Mouse (Mus musculus): ENCODE data around the gene Gfy. TPM values are rescaled to one million over a fixed set of nuclear protein-coding genes. Genes with fewer than 3 reads are reported as not detected.

Gfy gene
- polyA plus RNA-seq, 1 experiment = not detected

DNA sequence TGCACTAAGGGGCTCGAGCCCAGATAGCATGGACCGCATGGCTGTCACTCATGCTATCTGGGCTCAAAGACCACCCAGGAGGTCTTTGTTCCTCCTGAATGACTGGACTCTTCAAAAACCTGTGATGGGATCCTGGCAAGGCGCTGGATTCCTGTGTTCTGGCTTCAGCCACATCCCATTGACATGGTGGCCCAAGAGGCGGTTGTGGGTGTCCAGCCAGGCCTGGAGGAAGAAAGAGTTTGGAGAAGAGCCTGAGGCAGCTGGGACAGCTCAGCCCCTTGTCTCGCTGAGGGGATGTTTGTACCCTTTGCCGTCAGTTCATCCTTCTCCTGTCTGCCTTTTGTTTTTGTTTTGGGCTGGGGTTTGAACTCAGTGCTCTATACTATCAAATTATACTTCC, 29.8 kb downstream of the Gfy start:
- peak overlapping the region; percentile 5 for H3K27ac ChIP-seq (ENCODE audit: insufficient read depth, low read depth, low read length)
- DNase-seq = peak; percentile 38
- WGBS = 73% methylated on average over 6 of the region's 6 CpGs
- no peaks in the 10 kb centered on the region for H3K27me3 ChIP-seq (replicated peaks; ENCODE audit: control insufficient read depth, insufficient read depth, low read length)
- H3K4me3 ChIP-seq (ENCODE audit: insufficient read depth, low read depth, low read length) = no peak overlapping the region
- H3K36me3 ChIP-seq (ENCODE audit: control insufficient read depth, insufficient read depth, low read length) = no peaks in the 10 kb centered on the region; the same call in 1 of the 2 replicates
- H3K4me1 ChIP-seq (ENCODE audit: control insufficient read depth, insufficient read depth, low read length) = peaks cover 15% of the 10 kb centered on the region; the same call in 1 of the 2 replicates
- TF ChIP-seq CTCF (conservative IDR thresholded peaks at IDR 0.05; ENCODE audit: insufficient read depth, insufficient read length, low read depth, low read length) (no peak), POLR2A (IDR thresholded peaks at IDR 0.05; ENCODE audit: low read depth, low read length) (no peak)

DNA sequence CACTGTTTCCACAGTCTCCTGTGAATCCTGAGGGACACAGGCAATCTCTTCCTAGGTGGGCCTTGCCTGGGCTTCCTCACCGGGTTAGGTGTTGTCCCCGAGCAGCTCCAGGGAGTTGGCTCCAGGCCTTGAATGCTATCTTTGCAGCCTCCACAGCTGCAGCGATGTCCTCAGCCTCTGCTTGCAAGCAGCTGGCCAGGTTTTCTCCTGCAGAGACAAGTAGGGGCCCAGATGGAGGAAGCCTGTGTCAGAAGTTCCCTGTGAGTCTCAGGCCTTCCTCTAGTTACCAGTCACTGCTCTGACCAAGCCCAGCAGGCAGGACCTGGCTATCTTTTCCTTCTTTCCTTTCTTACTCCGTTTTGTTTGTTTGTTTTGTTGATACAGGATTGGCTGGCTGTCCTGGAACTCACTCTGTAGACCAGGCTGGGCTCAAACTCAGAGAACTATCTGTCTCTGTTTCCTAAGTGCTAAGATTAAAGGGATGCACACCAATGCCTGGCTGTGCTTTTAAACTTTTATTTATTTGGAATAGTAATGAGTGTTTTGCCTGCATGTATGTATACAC, 30.8 kb downstream of the Gfy start:
- DNase-seq = no peak
- peak overlapping the region; percentile 72 for H3K27ac ChIP-seq (ENCODE audit: insufficient read depth, low read depth, low read length)
- H3K4me3 ChIP-seq (ENCODE audit: insufficient read depth, low read depth, low read length) = no peak overlapping the region
- H3K27me3 ChIP-seq (replicated peaks; ENCODE audit: control insufficient read depth, insufficient read depth, low read length) = no peaks in the 10 kb centered on the region
- TF ChIP-seq POLR2A (IDR thresholded peaks at IDR 0.05; ENCODE audit: low read depth, low read length) (no peak), CTCF (conservative IDR thresholded peaks at IDR 0.05; ENCODE audit: insufficient read depth, insufficient read length, low read depth, low read length) (no peak)
- 47% methylated on average over 4 of the region's 4 CpGs for WGBS
- H3K36me3 ChIP-seq (ENCODE audit: control insufficient read depth, insufficient read depth, low read length) = peaks cover 2% of the 10 kb centered on the region
- H3K4me1 ChIP-seq (ENCODE audit: control insufficient read depth, insufficient read depth, low read length) = peaks cover 15% of the 10 kb centered on the region; the same call in 1 of the 2 replicates

DNA sequence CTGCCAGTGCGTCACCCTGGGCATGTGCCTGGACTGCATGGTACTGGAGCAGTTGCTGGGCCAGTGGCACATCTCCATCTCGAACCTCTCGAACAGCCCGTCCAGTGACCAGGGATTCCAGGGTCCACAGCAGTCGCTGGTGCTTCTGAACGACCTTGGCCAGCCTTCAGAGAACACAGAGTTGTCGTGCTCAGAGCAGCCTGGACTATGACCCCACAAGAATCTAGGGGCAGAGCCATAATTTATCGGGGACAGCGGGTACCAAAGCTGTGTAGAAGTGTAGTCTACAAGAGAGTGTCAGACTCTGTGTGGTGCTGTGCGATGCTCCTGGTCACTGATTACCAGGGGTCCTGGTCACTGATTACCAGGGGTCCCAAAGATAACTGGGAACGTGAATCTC, 31.5 kb downstream of the Gfy start:
- Histone ChIP-seq H3K36me3 (ENCODE audit: control insufficient read depth, insufficient read depth, low read length) (peaks cover 2% of the 10 kb centered on the region), H3K4me1 (ENCODE audit: control insufficient read depth, insufficient read depth, low read length) (peaks cover 15% of the 10 kb centered on the region; the same call in 1 of the 2 replicates), H3K27me3 (replicated peaks; ENCODE audit: control insufficient read depth, insufficient read depth, low read length) (no peaks in the 10 kb centered on the region), H3K4me3 (ENCODE audit: insufficient read depth, low read depth, low read length) (no peak overlapping the region), H3K27ac (ENCODE audit: insufficient read depth, low read depth, low read length) (peak overlapping the region; percentile 72)
- TF ChIP-seq POLR2A (IDR thresholded peaks at IDR 0.05; ENCODE audit: low read depth, low read length) (no peak), CTCF (conservative IDR thresholded peaks at IDR 0.05; ENCODE audit: insufficient read depth, insufficient read length, low read depth, low read length) (no peak)
- peak; percentile 73 for DNase-seq
- 39% methylated on average over 11 of the region's 11 CpGs for WGBS

DNA sequence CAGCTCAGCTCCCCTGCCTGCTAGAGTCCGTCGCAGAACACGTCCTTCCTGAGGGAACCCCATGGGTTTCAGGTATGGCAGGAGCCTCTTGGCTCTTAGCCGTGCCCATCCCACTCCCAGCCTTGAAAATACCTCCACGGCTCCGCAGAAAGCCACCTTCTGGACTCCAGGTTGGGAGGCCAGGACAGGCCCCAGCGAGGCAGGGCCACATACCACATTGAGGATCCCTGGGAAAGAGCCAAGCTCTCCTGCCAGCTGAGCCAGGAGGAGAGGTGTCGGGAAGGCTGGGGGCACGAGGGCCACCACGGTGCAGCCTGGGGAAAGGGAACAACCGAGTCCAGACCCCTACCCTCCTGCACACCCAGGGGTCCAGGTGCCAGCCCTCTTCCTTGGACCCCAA, 32.1 kb downstream of the Gfy start:
- Histone ChIP-seq H3K4me1 (ENCODE audit: control insufficient read depth, insufficient read depth, low read length) (peaks cover 15% of the 10 kb centered on the region; the same call in 1 of the 2 replicates), H3K36me3 (ENCODE audit: control insufficient read depth, insufficient read depth, low read length) (peaks cover 2% of the 10 kb centered on the region), H3K27ac (ENCODE audit: insufficient read depth, low read depth, low read length) (peak overlapping the region; percentile 53), H3K4me3 (ENCODE audit: insufficient read depth, low read depth, low read length) (peak overlapping the region; percentile 20), H3K27me3 (replicated peaks; ENCODE audit: control insufficient read depth, insufficient read depth, low read length) (no peaks in the 10 kb centered on the region)
- no peak for TF ChIP-seq CTCF (conservative IDR thresholded peaks at IDR 0.05; ENCODE audit: insufficient read depth, insufficient read length, low read depth, low read length)
- no peak for TF ChIP-seq POLR2A (IDR thresholded peaks at IDR 0.05; ENCODE audit: low read depth, low read length)
- WGBS = 54% methylated on average over 11 of the region's 11 CpGs
- DNase-seq = peak; percentile 63

DNA sequence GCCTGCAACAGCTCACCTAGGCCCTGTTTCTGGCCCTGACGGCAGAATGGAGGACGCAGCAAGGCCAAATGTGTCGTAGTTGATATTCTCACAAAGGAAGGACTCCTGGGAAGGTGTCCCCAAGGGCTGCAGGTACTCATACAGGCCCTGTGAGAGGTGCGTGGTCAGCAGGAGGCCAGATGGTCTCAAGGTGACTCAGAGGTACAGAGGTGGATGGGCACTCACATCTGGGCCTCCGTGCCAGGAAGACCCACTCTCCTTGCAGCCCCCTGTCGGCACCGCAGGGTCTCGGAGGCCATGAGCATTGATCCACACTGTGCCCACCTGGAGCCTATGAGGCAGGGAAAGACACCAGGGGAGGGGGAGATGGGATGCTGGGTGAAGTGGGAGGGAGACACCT, 33.9 kb downstream of the Gfy start:
- peaks cover 2% of the 10 kb centered on the region for H3K36me3 ChIP-seq (ENCODE audit: control insufficient read depth, insufficient read depth, low read length)

DNA sequence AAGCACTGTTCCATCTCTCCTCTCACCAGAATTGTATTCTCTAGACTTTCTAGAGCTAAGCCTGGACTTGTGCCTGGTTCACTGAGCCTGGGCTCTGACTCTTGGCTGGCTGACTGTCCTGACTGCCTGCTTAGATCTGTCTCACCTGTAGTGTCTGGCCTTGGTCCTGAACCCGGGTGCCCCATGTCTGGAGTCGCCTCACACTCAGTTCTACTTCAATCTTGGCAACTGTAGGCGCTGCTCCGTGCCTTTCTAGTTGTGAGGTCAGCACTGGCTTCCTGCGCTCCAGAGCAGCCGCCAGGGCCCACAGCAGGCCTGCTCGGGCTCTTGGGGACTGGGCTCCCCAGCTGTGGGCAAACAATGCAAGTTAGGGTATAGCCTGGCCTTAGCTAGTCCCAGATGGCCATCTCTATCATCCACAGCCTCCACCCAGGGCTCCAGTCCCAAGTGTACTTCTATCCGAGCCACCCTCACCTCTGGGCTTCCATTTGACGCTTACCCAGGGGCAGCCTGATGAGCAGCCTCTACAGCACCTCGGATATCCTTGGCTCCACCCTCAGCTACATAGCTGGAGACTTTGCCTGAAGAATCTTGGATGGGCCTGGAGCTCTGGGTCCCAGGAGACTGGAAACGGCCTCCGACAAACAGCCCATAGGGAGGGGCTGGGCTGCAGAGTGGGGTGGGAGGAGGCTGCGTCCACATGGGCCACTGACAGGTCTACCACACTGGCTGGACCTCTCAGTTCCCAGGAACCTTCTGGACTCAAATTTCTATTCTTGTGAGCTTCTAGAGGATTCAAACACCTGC, 34.8 kb downstream of the Gfy start:
- peaks cover 2% of the 10 kb centered on the region for H3K36me3 ChIP-seq (ENCODE audit: control insufficient read depth, insufficient read depth, low read length)

More for the DNA sequence above, 33.9 kb downstream of the Gfy start:
- H3K4me3 ChIP-seq (ENCODE audit: insufficient read depth, low read depth, low read length) = no peak overlapping the region
- TF ChIP-seq POLR2A (IDR thresholded peaks at IDR 0.05; ENCODE audit: low read depth, low read length) = no peak
- TF ChIP-seq CTCF (conservative IDR thresholded peaks at IDR 0.05; ENCODE audit: insufficient read depth, insufficient read length, low read depth, low read length) = no peak
- 95% methylated on average over 8 of the region's 8 CpGs for WGBS
- no peaks in the 10 kb centered on the region for H3K27me3 ChIP-seq (replicated peaks; ENCODE audit: control insufficient read depth, insufficient read depth, low read length)
- peaks cover 15% of the 10 kb centered on the region; the same call in 1 of the 2 replicates for H3K4me1 ChIP-seq (ENCODE audit: control insufficient read depth, insufficient read depth, low read length)
- no peak overlapping the region for H3K27ac ChIP-seq (ENCODE audit: insufficient read depth, low read depth, low read length)
- no peak for DNase-seq

DNA sequence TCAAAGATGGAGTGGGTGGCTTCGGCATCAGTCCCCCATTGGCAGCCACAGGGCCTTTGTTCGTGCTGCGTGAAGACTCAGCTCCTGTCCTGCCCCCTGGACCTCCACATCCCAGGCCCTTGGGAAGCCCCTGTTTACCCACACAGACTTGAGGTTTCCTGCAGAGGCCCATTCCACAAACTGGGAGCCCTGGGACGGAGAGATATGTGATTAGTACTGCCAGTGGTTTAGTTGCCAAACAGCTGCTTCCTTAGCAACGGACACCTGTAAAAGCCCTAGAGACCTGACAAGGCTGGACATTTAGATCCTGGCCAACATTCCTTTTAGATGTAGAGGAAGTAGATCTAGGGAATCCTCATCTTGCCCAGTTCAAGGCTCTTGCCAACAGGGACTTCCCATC, 37.5 kb downstream of the Gfy start:
- H3K27me3 ChIP-seq (replicated peaks; ENCODE audit: control insufficient read depth, insufficient read depth, low read length) = no peaks in the 10 kb centered on the region
- no peaks in the 10 kb centered on the region for H3K4me1 ChIP-seq (ENCODE audit: control insufficient read depth, insufficient read depth, low read length)
- 82% methylated on average over 5 of the region's 5 CpGs for WGBS
- H3K27ac ChIP-seq (ENCODE audit: insufficient read depth, low read depth, low read length) = no peak overlapping the region
- TF ChIP-seq POLR2A (IDR thresholded peaks at IDR 0.05; ENCODE audit: low read depth, low read length) (no peak), CTCF (conservative IDR thresholded peaks at IDR 0.05; ENCODE audit: insufficient read depth, insufficient read length, low read depth, low read length) (no peak)
- no peak for DNase-seq
- H3K36me3 ChIP-seq (ENCODE audit: control insufficient read depth, insufficient read depth, low read length) = peaks cover 2% of the 10 kb centered on the region
- no peak overlapping the region for H3K4me3 ChIP-seq (ENCODE audit: insufficient read depth, low read depth, low read length)

More for the DNA sequence above, 34.8 kb downstream of the Gfy start:
- TF ChIP-seq CTCF (conservative IDR thresholded peaks at IDR 0.05; ENCODE audit: insufficient read depth, insufficient read length, low read depth, low read length) (no peak), POLR2A (IDR thresholded peaks at IDR 0.05; ENCODE audit: low read depth, low read length) (no peak)
- WGBS = 75% methylated on average over 13 of the region's 13 CpGs
- H3K27ac ChIP-seq (ENCODE audit: insufficient read depth, low read depth, low read length) = 0 out of 2 replicates have a peak overlapping the region, but pooled peaks have one; percentile 25
- no peak overlapping the region for H3K4me3 ChIP-seq (ENCODE audit: insufficient read depth, low read depth, low read length)
- H3K27me3 ChIP-seq (replicated peaks; ENCODE audit: control insufficient read depth, insufficient read depth, low read length) = no peaks in the 10 kb centered on the region
- H3K4me1 ChIP-seq (ENCODE audit: control insufficient read depth, insufficient read depth, low read length) = peaks cover 15% of the 10 kb centered on the region; the same call in 1 of the 2 replicates
- DNase-seq = no peak

Data from kidney, adult 2 months (tissue).